Mouse (Mus musculus) embryonic facial prominence, embryonic 10.5 days (tissue): ENCODE measurements around the gene Stmn1. TPM values are rescaled to one million over a fixed set of nuclear protein-coding genes. Genes with fewer than 3 reads are reported as not detected.
"Not testable (repeated sequence)": the region's sequence is repeated elsewhere in the genome, so short reads cannot be mapped to it uniquely, and the experiment has no call there.

Experiments used
- DNase-seq: peaks from one replicate; pipeline ENCODE4 v3.0.0-alpha.2; 2017; ENCODE audit warnings: low spot score
- H3K27ac ChIP-seq: fragments of 300-500 bp; sonication (generic); replicated peaks from 2 replicates; pipeline ENCODE4 v1.5.1; 2016; ENCODE audit warnings: mild to moderate bottlenecking
- H3K27me3 ChIP-seq: fragments of 300-500 bp; sonication (generic); replicated peaks from 2 replicates; pipeline ENCODE4 v1.6.1; 2016; ENCODE audit warnings: low read depth, mild to moderate bottlenecking; ENCODE audit not compliant: poor library complexity, severe bottlenecking
- H3K36me3 ChIP-seq: fragments of 300-500 bp; sonication (generic); replicated peaks from 2 replicates; pipeline ENCODE4 v1.6.1; 2016; ENCODE audit warnings: mild to moderate bottlenecking, moderate library complexity
- H3K4me1 ChIP-seq: fragments of 300-500 bp; sonication (generic); 2 replicates; pipeline ENCODE4 v1.6.1; 2016
- H3K4me3 ChIP-seq: fragments of 300-500 bp; sonication (generic); 2 replicates; pipeline ENCODE4 v1.5.1; 2016; ENCODE audit warnings: mild to moderate bottlenecking, moderate library complexity
- H3K9me3 ChIP-seq: fragments of 300-500 bp; sonication (generic); 2 replicates; pipeline ENCODE4 v1.6.1; 2016; ENCODE audit warnings: mild to moderate bottlenecking
- WGBS: fragments of 180-500 bp; shearing (Covaris S2); methylation state at CpG from one replicate; pipeline ENCODE4 v1.1.7; 2016; 5-methylcytosine and 5-hydroxymethylcytosine counted together
- polyA plus RNA-seq: library from polyadenylated mRNA; unstranded; fragments of >200 nt; fragmentation: Nextera tagmentation; extraction: Ambion mirVana; gene quantifications from 2 replicates; pipeline ENCODE4 v1.2.1, GENCODE M21; 2016

Gene Stmn1
- polyA plus RNA-seq, 1 experiment from 2014 or later: 2,556 TPM

DNA sequence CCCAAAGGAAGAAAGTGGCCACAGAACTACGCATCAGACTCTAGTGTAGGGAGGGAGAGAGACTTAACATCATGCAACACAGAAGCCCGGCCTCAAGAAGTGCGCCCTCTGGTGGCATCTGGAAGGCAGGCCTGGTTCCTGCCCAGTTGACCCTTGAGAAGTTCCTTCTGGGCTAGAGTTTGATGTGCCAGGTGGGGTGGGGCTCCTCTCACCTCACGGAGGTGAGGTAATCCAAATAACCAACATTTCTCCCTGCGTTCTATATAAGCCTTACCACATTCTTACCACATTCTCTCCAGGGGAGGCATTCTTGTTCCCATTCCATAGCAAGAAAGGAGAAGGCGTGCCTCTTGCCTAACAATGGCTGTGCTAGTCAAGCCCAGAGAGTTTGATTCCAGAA is 12.7 kb downstream of the Stmn1 start:
- Histone ChIP-seq H3K27ac (no peak overlapping the region), H3K36me3 (peaks cover 15% of the 10 kb centered on the region), H3K4me1 (peaks cover 5% of the 10 kb centered on the region), H3K4me3 (no peak overlapping the region), H3K9me3 (no peaks in the 10 kb centered on the region), H3K27me3 (peaks cover 21% of the 10 kb centered on the region)
- WGBS: 24% methylated on average over 6 of the region's 6 CpGs
- DNase-seq: peak; percentile 79

DNA sequence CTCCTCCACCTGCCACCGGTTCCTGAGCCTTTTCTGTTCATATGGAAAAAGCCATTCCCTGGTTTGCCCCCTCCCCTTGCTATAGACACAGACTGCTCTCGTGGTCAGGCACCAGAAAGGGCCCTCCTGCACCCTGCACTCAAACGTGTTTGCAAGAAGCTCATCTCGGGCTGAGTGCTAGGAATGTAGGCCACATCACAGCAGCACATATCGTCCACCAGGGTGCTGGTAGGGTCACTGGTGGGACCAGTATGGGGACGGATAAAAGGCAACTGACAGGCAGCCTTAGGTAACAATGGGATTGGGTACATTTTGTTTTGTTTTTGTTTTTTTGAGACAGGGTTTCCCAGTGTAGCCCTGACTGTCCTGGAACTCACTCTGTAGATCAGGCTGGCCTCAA is 13.2 kb downstream of the Stmn1 start:
- Histone ChIP-seq H3K4me3 (no peak overlapping the region), H3K27me3 (peaks cover 21% of the 10 kb centered on the region), H3K9me3 (no peaks in the 10 kb centered on the region), H3K4me1 (peaks cover 5% of the 10 kb centered on the region), H3K36me3 (peaks cover 11% of the 10 kb centered on the region), H3K27ac (no peak overlapping the region)
- WGBS: 65% methylated on average over 6 of the region's 6 CpGs
- DNase-seq: no peak

DNA sequence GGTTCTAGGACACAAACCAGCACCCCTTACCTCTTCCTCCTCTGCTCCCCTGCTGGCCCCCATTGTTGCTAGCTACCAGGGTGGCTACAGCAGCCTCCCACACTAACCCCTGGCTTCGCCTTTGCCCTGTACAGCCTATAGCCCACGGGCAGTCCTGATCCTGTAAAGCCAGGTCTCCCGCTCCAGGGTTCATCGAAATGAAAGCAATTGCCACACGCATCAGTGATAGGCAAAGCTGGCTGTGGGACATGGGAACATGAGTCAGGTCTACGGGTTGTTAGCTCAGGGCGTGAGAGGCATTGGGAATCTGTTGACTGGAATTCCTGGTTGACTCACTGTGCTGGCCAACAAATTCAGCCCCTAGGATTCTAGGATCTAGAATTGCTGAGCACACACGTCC is 14.3 kb downstream of the Stmn1 start:
- Histone ChIP-seq H3K4me1 (peaks cover 5% of the 10 kb centered on the region), H3K27ac (no peak overlapping the region), H3K27me3 (peaks cover 21% of the 10 kb centered on the region), H3K36me3 (no peaks in the 10 kb centered on the region), H3K9me3 (no peaks in the 10 kb centered on the region), H3K4me3 (no peak overlapping the region)
- WGBS: 86% methylated on average over 8 of the region's 8 CpGs
- no peak for DNase-seq

DNA sequence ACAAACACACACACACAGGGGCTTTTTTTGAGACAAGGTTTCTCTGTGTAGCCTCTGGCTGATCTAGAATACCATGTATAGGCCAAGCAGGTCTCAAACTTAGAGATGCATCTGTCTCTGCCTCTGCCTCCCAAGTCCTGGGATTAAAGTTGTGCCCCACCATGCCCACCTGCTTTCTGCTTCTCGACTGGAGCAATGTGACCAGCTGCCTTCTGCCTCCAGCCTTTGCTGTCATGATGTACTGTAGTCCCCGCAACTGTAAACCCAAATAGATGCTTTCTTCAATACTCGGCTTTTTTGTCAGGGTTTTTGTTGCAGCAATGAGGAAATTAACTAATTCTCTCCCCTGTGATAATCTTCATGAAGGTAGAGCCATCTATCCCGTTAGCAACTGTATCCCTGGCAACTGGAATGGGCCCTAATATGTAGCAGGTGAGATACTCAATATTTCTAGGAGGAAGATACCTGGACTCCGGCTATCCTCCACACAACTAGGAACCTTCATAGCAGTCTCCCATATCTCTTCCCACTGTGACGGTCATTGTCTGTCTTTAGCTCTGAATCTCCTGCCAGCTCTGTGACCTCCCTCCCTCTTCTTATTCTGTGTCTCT is 15.1 kb downstream of the Stmn1 start:
- H3K27ac ChIP-seq: no peak overlapping the region

DNA sequence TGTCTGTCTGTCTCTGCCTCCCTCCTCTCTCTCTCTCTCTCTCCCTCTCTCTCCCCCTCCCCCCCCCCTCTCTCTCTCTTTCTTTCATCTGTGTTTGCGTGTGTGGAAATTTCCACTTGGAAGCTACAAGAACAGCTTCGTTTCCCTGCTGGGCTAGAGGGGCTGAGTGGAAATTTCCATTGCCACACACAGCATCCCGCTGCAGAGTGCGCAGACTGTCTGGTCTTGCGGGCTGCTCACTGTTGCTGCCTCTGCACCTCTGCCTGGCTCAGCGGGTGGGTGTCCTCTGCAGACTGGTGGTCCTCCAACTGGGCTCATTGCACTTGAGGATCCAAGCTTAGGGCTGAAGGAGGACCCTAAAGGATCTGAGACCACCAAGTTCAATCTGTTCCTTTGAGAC is 15.6 kb downstream of the Stmn1 start:
- WGBS: 63% methylated on average over 6 of the region's 6 CpGs
- Histone ChIP-seq H3K4me1 (peaks cover 9% of the 10 kb centered on the region), H3K27me3 (peaks cover 21% of the 10 kb centered on the region), H3K9me3 (no peaks in the 10 kb centered on the region), H3K4me3 (no peak overlapping the region), H3K27ac (no peak overlapping the region), H3K36me3 (no peaks in the 10 kb centered on the region)
- DNase-seq: no peak

More for the DNA sequence above, 15.1 kb downstream of the Stmn1 start:
- peaks cover 6% of the 10 kb centered on the region for H3K4me1 ChIP-seq
- no peaks in the 10 kb centered on the region for H3K9me3 ChIP-seq
- no peak overlapping the region for H3K4me3 ChIP-seq
- DNase-seq: no peak
- 71% methylated on average over 6 of the region's 6 CpGs for WGBS
- H3K27me3 ChIP-seq: peaks cover 21% of the 10 kb centered on the region
- H3K36me3 ChIP-seq: no peaks in the 10 kb centered on the region

DNA sequence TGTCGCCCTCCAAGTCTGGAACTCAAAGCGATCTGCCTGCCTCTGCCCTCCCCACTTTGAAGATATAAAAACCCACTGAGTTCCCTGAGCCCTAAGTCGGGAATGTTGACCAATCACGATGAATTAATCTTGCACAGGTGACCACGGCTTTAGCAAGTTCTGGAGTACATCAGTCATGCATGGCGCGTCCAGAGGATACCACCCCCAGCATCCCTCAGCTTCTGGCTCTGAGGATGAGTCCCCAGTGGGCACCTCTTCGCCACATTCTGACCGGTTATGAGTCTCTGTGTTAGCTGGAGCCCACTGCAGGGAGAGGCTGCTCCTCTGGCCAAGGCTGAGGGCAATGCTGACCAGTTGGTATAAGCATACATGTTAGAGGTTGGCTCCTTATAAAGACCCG is 16.1 kb downstream of the Stmn1 start:
- WGBS: 85% methylated on average over 10 of the region's 10 CpGs
- DNase-seq: no peak
- H3K9me3 ChIP-seq: no peaks in the 10 kb centered on the region
- peaks cover 9% of the 10 kb centered on the region for H3K4me1 ChIP-seq
- no peaks in the 10 kb centered on the region for H3K36me3 ChIP-seq
- no peak overlapping the region for H3K4me3 ChIP-seq
- peaks cover 21% of the 10 kb centered on the region for H3K27me3 ChIP-seq
- no peak overlapping the region for H3K27ac ChIP-seq

DNA sequence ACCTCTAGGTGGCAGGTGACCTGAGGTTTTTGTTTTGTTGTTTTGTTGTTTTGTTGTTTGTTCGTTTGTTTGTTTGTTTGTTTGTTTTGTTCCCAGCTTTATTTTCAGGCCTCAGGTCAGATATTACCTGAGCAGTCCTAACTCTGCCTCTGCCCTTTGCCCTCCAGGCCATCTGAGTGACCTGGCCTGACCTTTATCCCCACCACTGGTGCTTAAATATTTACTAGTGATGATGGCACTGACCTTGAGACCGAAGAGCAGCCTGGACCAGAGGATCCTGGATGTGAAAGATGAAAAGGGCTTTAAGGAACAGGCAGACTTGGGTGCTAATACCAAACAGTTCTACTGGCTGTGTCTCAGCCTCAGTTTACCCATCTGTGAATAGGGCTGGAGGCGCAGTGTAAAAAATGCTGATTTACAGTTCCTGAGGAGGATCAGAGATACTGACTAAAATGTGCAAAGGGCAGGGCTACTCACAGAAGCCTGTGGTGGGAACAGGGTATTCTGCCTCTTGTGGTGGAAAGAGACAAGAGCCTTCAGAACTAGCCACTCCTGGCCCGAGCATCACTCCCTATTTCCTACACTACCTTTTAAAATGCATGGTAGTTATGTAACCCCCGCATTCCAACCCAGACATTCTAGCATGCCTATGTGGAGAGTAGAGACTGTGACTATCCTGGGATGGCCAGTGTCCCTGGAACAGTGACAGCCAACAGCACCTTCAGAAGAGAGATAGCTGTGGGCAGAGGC is 17.2 kb downstream of the Stmn1 start:
- peaks cover 9% of the 10 kb centered on the region for H3K4me1 ChIP-seq
- H3K27ac ChIP-seq: no peak overlapping the region
- H3K4me3 ChIP-seq: no peak overlapping the region
- H3K36me3 ChIP-seq: no peaks in the 10 kb centered on the region
- H3K9me3 ChIP-seq: no peaks in the 10 kb centered on the region
- no peak for DNase-seq
- H3K27me3 ChIP-seq: peaks cover 21% of the 10 kb centered on the region
- WGBS: 85% methylated on average over 5 of the region's 5 CpGs

DNA sequence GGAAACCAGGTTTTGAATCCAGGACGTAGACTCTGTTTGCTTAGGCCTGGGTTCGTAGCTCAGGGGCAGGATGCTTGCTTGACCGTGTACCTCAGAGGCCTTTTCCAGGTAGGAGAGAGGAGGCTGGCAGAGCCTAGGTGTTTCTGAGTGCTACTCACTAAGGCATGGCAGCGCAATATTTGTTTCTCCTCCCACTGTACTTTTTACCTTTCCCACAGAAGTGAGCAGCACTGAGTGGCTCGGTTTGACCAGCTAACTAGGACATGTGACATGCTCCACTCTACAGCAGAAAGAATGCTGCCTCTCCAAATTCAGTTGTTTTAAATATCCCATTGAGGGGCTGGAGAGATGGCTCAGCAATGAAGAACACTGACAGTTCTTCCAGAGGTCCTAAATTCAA is 20.1 kb downstream of the Stmn1 start:
- peaks cover 13% of the 10 kb centered on the region for H3K4me1 ChIP-seq
- 92% methylated on average over 5 of the region's 5 CpGs for WGBS
- DNase-seq: no peak
- H3K9me3 ChIP-seq: no peaks in the 10 kb centered on the region
- no peak overlapping the region for H3K27ac ChIP-seq
- H3K27me3 ChIP-seq: peaks cover 13% of the 10 kb centered on the region; the same call in 1 of the 2 replicates
- H3K4me3 ChIP-seq: no peak overlapping the region
- no peaks in the 10 kb centered on the region for H3K36me3 ChIP-seq

DNA sequence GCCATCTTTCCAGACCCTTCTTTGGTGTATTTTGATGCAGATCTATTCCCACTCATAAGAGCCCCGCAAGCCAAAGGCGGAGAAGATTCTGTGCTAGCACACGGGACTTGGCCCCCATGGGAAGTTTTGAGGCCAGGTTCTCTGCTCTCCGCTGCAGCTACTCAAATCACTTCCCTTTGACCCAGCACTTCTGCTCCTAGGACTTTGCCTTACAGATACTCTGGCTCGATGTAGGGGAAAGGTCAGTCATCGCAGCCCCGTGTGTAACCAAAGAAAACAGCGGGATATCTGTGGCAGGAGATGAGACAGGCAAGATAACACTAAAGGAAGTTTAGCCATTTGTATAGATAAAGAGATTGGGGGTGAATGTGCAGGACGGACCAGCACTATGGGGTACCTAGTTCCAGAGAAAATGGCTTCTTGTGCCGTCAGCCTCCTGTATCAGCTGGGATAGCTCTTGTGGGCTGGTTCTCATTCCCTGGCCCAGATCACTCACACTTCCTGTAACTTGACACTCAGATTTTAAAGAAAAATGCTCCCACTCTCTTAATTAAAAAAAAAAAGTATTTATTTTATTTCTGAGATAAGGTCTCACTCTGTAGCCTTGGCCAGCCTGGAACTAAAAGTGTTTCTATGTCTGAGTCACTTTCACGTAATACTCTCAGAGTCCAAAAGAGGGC is 22.0 kb downstream of the Stmn1 start:
- Histone ChIP-seq H3K4me1 (peaks cover 14% of the 10 kb centered on the region), H3K9me3 (no peaks in the 10 kb centered on the region), H3K4me3 (no peak overlapping the region), H3K27me3 (no peaks in the 10 kb centered on the region), H3K27ac (no peak overlapping the region), H3K36me3 (no peaks in the 10 kb centered on the region)
- 87% methylated on average over 11 of the region's 11 CpGs for WGBS
- DNase-seq: no peak

DNA sequence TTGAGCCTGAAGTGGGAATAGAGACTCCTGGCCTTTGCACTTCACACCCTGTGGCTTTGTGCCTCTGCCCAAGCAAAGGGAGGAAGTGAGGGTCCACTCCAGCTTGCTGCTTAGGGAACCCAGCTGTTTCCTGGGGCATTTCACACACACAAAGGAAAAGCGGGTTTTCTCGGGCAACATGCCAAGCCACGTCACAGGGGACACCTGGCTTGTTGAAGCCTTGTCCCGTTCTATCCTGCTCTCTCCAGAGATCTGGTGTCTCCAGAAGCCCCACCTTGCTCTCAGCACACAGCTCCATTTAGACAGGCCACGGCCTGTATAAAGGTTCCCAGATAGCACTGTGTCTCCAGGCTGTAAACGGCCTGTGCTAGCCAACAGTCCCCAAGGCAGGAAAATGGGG is 23.6 kb downstream of the Stmn1 start:
- DNase-seq: no peak
- Histone ChIP-seq H3K36me3 (no peaks in the 10 kb centered on the region), H3K27me3 (peaks cover 11% of the 10 kb centered on the region), H3K9me3 (no peaks in the 10 kb centered on the region), H3K4me1 (peaks cover 25% of the 10 kb centered on the region), H3K4me3 (no peak overlapping the region), H3K27ac (no peak overlapping the region)
- 86% methylated on average over 6 of the region's 6 CpGs for WGBS

DNA sequence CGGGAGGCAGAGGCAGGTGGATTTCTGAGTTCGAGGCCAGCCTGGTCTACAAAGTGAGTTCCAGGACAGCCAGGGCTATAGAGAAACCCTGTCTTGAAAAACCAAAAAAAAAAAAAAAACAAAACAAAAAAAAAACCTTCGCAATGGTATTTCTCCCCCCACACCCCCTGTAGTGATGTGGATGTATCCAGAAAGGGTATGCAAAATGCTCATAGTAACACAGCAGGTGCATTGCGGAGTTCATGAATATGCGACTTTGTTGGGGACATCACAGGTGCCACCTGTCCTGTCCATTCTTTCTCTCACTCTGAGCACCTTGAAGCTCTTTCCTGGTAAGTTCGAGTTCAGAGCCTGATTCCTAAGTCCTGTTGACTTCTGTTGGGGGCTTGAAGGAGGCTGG is 26.0 kb downstream of the Stmn1 start:
- not testable (repeated sequence) for H3K36me3 ChIP-seq, H3K9me3 ChIP-seq, H3K4me3 ChIP-seq, H3K27ac ChIP-seq, DNase-seq
- 89% methylated on average over 6 of the region's 6 CpGs for WGBS
- H3K4me1 ChIP-seq: peaks cover 32% of the 10 kb centered on the region
- peaks cover 27% of the 10 kb centered on the region for H3K27me3 ChIP-seq

DNA sequence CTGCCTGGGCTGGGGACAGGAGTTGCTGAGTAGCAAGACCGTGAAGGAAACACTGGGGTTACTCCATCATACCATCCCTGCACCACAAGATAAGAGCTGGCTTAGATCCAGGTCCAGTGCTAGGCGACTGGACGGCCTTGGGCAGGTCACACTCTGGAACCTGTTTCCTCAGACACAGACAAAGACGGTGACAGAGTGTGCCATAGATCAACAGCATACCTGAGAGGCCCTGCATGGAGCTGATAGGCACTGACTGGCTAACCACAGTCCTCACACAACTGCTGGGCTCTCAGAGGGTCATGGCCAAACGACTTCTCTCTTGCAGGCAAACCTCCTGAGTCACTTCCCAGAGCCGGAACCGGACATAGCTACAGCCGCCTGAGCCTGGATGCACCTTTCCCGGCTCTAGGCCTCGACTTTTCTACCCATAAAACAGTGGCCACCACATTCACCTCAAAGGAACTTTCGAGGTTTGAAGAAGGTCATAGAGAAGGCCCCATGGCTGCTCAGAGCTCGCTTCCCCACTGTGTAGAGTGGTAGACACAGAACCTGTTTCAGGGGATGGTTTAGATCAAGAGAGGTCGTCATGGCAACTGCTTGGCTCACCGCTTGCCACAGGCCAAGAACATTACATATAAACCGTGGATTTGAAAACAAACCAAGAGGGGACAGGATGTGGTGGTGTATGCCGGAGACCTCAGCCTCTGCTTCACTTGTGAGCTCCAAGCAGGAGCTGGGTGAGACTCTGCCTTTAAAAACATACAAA is 26.8 kb downstream of the Stmn1 start:
- DNase-seq: peak; percentile 41
- peak overlapping the region; percentile 36; the same call in 1 of the 2 replicates for H3K27ac ChIP-seq
- no peaks in the 10 kb centered on the region for H3K36me3 ChIP-seq
- H3K4me3 ChIP-seq: no peak overlapping the region
- peaks cover 32% of the 10 kb centered on the region for H3K4me1 ChIP-seq
- no peaks in the 10 kb centered on the region for H3K9me3 ChIP-seq
- WGBS: 73% methylated on average over 16 of the region's 16 CpGs
- H3K27me3 ChIP-seq: peaks cover 27% of the 10 kb centered on the region
